Mouse (Mus musculus) CH12.LX (cell line): Measurements from ENCODE around the gene Lrrc3c.

Experiments used
- CTCF ChIP-seq, 2 experiments: IDR thresholded peaks in 1 of 2; conservative IDR thresholded peaks in 1 of 2; 2 replicates each; pipeline ENCODE4 v1.5.1; 2011 to 2012; ENCODE audit warnings: low read depth in 2 of 2, low read length in 2 of 2, improper control_type of control experiment in 1 of 2, inconsistent platforms in 1 of 2, mild to moderate bottlenecking in 1 of 2, moderate library complexity in 1 of 2
- E2F4 ChIP-seq: IDR thresholded peaks from 2 replicates; pipeline ENCODE4 v1.6.1; 2011; ENCODE audit warnings: low read depth, low read length, improper control_type of control experiment; ENCODE audit not compliant: insufficient replicate concordance
- EP300 ChIP-seq: IDR thresholded peaks from 2 replicates; pipeline ENCODE4 v1.6.1; 2011; ENCODE audit warnings: low read length, improper control_type of control experiment
- JUN ChIP-seq: IDR thresholded peaks from 2 replicates; pipeline ENCODE4 v1.6.1; 2011; ENCODE audit warnings: low read depth, mild to moderate bottlenecking, low read length, improper control_type of control experiment, moderate library complexity; ENCODE audit not compliant: insufficient read depth
- KAT2A ChIP-seq: IDR thresholded peaks from 2 replicates; pipeline ENCODE4 v1.6.1; 2012; ENCODE audit warnings: low read length, improper control_type of control experiment, inconsistent platforms; ENCODE audit not compliant: insufficient replicate concordance
- MXI1 ChIP-seq: IDR thresholded peaks from 2 replicates; pipeline ENCODE4 v1.6.1; 2011; ENCODE audit warnings: mild to moderate bottlenecking, low read depth, low read length, improper control_type of control experiment
- POLR2A ChIP-seq: IDR thresholded peaks from 2 replicates; pipeline ENCODE4 v1.6.1; 2011; ENCODE audit warnings: low read depth, mild to moderate bottlenecking, improper control_type of control experiment, low read length
- POLR2AphosphoS2 ChIP-seq: IDR thresholded peaks from 2 replicates; pipeline ENCODE4 v1.6.1; 2011; ENCODE audit warnings: low read depth, low read length, improper control_type of control experiment
- RAD21 ChIP-seq: IDR thresholded peaks from 2 replicates; pipeline ENCODE4 v1.6.1; 2011; ENCODE audit warnings: low read depth, mild to moderate bottlenecking, low read length, improper control_type of control experiment, moderate library complexity
- RCOR1 ChIP-seq: conservative IDR thresholded peaks from 2 replicates; pipeline ENCODE4 v1.6.1; 2012; ENCODE audit warnings: low read depth, mild to moderate bottlenecking, inconsistent platforms, low read length, improper control_type of control experiment
- TCF12 ChIP-seq: IDR thresholded peaks from 2 replicates; pipeline ENCODE4 v1.6.1; 2014; ENCODE audit warnings: low read depth, mild to moderate bottlenecking, inconsistent platforms, low read length, improper control_type of control experiment
- USF1 ChIP-seq: IDR thresholded peaks from 2 replicates; pipeline ENCODE4 v1.6.1; 2014; ENCODE audit warnings: low read depth, mild to moderate bottlenecking, inconsistent platforms, low read length, improper control_type of control experiment

- TF ChIP-seq POLR2A = no peak
- TF ChIP-seq JUN = no peak
- TF ChIP-seq EP300 = no peak
- TF ChIP-seq CTCF (conservative IDR thresholded peaks at IDR 0.05 in 1 of 2, IDR thresholded peaks at IDR 0.05 in 1 of 2; ENCODE audit: low read depth in 2 of 2, low read length in 2 of 2) = no peak
- no peak for TF ChIP-seq TCF12
- TF ChIP-seq E2F4 = no peak
- no peak for TF ChIP-seq RCOR1
- TF ChIP-seq POLR2AphosphoS2 = no peak
- no peak for TF ChIP-seq USF1
- TF ChIP-seq MXI1 = no peak
- TF ChIP-seq RAD21 = no peak
- no peak for TF ChIP-seq KAT2A
Measured at GRCm38 (mm10) chr11:98577776-98578175, 20.3 kb upstream of the Lrrc3c start.
